Mouse (Mus musculus) forebrain, embryonic 11.5 days (tissue): ENCODE data around the gene Cdk5. TPM values are rescaled to one million over a fixed set of nuclear protein-coding genes. Genes with fewer than 3 reads are reported as not detected.

Experiments
- polyA plus RNA-seq: library from polyadenylated mRNA; unstranded; fragments of >200 nt; fragmentation: Nextera tagmentation; extraction: Ambion mirVana; gene quantifications from 2 replicates; pipeline ENCODE4 v1.2.1, GENCODE M21; 2014

The Cdk5 gene
- polyA plus RNA-seq, 1 experiment from 2014 or later: 47.5 TPM

Other genes starting within 250 kb of the Cdk5 start
- 9.1 and 10.9 TPM in 2 replicates for gene Kcnh2, start 71.9 kb downstream of the Cdk5 start, polyA plus RNA-seq
- gene Nos3, start 58.7 kb downstream of the Cdk5 start, polyA plus RNA-seq: 6.6 and 7.4 TPM in 2 replicates
- 0.21 and 0.44 TPM in 2 replicates for gene Atg9b, start 31.4 kb downstream of the Cdk5 start, polyA plus RNA-seq
- 45.5 and 57.8 TPM in 2 replicates for gene Abcb8, start 29.9 kb downstream of the Cdk5 start, polyA plus RNA-seq
- not detected in 2 replicates for gene Asic3, start 10.1 kb downstream of the Cdk5 start, polyA plus RNA-seq
- 28.4 and 28.7 TPM in 2 replicates for gene Slc4a2, start 307 bp upstream of the Cdk5 start, polyA plus RNA-seq
- 104 and 116 TPM in 2 replicates for gene Fastk, start 21.8 kb upstream of the Cdk5 start, polyA plus RNA-seq
- gene Tmub1, start 24.3 kb upstream of the Cdk5 start, polyA plus RNA-seq: 30.2 and 31.8 TPM in 2 replicates
- 52.7 and 67.0 TPM in 2 replicates for gene Agap3, start 28.6 kb upstream of the Cdk5 start, polyA plus RNA-seq
- 0.64 and 0.79 TPM in 2 replicates for gene Gbx1, start 103.7 kb upstream of the Cdk5 start, polyA plus RNA-seq
- gene Asb10, start 117.4 kb upstream of the Cdk5 start, polyA plus RNA-seq: 0.11 TPM in 1 of 2 replicates, not detected in the other
- gene 4931409K22Rik, start 133.3 kb upstream of the Cdk5 start, polyA plus RNA-seq: 0.20 TPM in 1 of 2 replicates, not detected in the other
- gene Abcf2, start 153.9 kb upstream of the Cdk5 start, polyA plus RNA-seq: 153 and 165 TPM in 2 replicates
- 11.4 and 11.5 TPM in 2 replicates for gene Chpf2, start 163.2 kb upstream of the Cdk5 start, polyA plus RNA-seq
- gene Smarcd3, start 200.9 kb upstream of the Cdk5 start, polyA plus RNA-seq: 76.0 and 93.8 TPM in 2 replicates